Mouse (Mus musculus) retina, postnatal 1 day (tissue): Measurements from ENCODE around the gene Parp8.

Experiments
- DNase-seq: peaks from one replicate; pipeline ENCODE4 v3.0.0-alpha.2; 2012

The Parp8 gene

GRCm38 (mm10) chr13:116811456-116811855 is 213.9 kb downstream of the Parp8 start:
- no peak for DNase-seq
